Mouse (Mus musculus) right cerebral cortex, postnatal 14 days (tissue): ENCODE results near the gene D11Wsu47e.

ENCODE experiments used
- DNase-seq: peaks from one replicate; pipeline ENCODE4 v3.0.0; 2022

Gene D11Wsu47e

GRCm38 (mm10) chr11:113709272-113709671, 25.1 kb downstream of the D11Wsu47e start:
- no peak for DNase-seq

- no peak for DNase-seq
These were observed 25.6 kb downstream of the D11Wsu47e start, which contains the start of gene Cpsf4l for GRCm38 (mm10) chr11:113709731-113710256. Gene Cpsf4l, minus strand, starts transcription at chr11:113710017.

DNA sequence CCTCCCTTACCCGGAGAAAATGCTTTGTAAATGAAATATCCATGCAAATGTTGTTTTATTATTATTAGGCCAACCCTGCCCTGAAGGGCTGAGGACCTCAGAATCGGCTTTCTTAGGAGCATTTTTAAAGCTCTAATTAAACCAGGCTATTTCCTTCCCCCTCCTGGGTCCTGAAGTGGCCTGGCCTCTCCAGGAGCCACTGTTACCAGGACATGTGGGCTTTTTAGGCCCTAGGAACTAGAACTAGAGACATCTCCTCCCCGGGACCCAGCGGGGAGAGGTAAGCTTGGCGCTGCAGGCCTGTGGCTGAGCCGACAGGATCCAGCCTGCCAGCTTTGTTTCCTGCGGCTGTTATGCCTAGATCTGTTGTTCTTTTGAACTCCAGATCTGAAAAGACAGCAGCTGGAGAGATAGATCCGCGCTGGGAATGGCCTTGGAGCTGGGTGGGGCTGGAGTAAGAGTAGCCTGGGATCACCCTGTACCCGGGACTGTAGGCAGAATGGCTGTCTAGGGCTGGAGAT, 26.1 kb downstream of the D11Wsu47e start:
- no peak for DNase-seq

DNA sequence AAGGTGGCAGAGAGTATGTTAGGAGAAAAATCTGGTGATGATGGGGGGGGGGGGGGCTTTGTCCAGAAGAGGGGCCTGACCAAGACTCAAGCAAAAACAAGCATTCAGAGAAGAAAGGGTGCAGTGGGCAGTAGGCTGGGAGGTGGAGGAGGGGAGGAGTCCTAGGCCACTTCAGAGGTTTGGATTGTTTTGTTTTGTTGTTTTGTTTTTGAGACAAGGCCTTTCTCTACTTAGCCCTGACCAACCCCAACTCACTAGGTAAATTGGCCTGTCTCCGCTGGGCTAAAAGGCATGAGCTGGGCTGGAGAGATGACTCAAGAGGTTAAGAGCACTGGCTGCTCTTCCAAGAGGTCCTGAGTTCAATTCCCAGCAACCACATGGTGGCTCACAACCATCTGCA, 26.8 kb downstream of the D11Wsu47e start:
- no peak for DNase-seq

- no peak for DNase-seq
These were observed 31.0 kb downstream of the D11Wsu47e start for GRCm38 (mm10) chr11:113715078-113715674.

- no peak for DNase-seq
These were observed 31.9 kb downstream of the D11Wsu47e start for GRCm38 (mm10) chr11:113716132-113716531.

- no peak for DNase-seq
These were observed 33.7 kb downstream of the D11Wsu47e start for GRCm38 (mm10) chr11:113717767-113718424.

DNA sequence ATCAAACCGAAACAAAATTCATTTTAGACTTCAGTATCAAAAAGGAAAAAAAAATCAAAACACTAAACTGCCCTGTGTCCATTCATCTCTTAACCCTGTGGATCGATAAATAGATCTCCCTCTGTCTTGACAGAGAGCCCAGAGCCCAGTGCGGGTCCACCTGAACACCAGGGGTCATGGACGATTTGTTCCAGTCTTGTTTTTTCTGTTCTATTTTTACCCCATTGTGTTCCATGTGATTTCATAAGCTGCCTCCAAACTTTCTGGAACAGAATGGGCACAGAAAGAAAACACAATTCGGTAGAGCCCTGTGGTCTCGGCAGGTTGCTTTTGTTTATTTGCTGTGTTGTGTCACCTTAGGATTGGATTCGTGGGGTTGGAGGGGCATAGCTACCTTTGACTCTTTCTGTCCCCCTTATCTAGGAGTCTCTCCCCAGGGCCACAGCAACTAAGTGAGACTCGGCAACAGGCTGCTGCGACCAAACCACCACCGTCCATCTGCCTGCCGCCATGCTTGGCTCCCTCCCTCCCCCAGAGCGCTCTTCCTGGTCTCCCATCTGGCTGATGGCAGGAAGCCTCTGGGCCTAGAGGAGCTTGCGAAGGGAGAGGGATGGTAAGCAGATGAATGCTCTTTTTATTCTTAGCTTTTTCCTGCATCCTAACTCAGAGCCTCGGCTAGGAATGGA, 38.3 kb downstream of the D11Wsu47e start:
- no peak for DNase-seq

- DNase-seq: no peak
These were observed 41.2 kb downstream of the D11Wsu47e start for GRCm38 (mm10) chr11:113725235-113726048.

DNA sequence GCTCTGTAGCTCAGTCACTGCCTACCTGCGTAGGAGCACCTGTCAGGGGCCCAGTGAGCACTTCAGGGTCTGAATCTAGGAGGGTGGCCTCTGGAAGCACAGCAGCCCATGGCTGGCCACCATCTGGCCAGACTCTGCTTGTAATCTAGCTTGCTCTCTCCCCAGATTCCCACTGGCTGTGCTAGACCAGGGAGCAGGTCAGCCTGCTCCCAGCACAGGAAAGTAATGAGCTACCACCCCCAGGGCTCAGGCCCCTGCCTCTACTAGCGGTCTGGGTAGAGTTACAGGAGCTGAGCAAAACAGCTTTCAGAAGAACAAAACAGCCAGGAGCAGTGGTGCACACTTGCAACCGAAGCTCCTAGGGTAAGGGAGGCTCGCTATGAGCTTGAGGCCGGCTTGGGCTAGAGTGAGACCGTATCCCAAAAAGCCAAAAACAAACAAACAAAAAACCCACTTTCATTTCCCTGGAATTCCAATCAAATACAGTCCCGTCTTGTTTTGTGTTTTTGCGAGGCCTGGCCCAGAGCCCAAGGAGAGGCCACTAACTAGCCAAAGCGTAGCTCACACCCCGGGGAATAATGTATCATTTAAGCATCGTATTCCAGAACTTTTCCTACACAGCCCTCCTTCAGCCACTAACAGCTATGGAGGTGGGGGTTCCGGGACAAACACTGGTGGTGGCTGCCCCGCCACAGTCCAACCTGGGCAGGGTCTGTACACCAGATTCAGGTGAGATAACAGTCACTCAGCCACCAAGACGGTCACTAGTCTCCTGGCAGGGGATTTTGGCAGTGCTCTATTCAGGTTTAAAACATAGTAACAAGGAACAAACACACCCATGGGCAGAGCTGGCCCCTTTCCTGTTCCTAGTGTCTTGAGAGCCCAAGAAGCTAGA, 43.0 kb downstream of the D11Wsu47e start:
- DNase-seq: no peak

- no peak for DNase-seq
These were observed 43.8 kb downstream of the D11Wsu47e start for GRCm38 (mm10) chr11:113727992-113728391.

GRCm38 (mm10) chr11:113729239-113729638, 45.0 kb downstream of the D11Wsu47e start:
- DNase-seq: no peak

GRCm38 (mm10) chr11:113729917-113730316, 45.7 kb downstream of the D11Wsu47e start:
- DNase-seq: no peak

- DNase-seq: no peak
These were observed 46.7 kb downstream of the D11Wsu47e start for GRCm38 (mm10) chr11:113730879-113731278.

DNA sequence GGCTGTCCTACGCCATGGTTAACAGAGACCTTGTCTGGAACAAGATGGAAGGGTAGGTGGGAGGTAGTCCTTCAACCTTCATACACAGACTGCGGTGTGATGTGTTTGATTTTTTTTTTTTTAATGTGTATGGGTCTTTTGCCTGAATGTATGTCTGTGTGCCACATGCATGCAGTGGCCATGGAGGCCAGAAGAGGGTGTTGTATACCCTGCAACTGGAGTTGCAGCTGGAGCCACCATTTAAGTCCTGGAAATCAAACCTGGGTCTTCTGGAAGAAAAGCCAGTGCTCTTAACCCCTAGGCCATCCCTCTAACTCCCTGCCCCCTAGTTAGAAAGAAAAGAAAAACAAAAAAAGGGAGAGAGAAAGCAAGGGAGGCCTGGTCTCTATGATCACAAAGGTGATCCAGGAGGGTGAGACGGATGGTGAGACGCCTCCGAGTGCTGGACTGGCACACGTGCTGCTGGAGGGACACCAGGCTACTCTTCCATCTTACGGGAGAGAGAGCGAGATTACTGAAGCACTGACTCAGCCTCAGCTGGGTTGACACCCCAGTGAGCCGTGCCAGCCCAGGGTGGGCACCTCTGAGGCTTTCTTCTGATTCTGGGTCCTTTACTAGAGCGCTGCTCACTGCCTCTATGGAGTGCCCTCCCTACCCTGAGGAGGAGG, 47.9 kb downstream of the D11Wsu47e start:
- no peak for DNase-seq

GRCm38 (mm10) chr11:113733631-113734364, 49.6 kb downstream of the D11Wsu47e start:
- DNase-seq: no peak

DNA sequence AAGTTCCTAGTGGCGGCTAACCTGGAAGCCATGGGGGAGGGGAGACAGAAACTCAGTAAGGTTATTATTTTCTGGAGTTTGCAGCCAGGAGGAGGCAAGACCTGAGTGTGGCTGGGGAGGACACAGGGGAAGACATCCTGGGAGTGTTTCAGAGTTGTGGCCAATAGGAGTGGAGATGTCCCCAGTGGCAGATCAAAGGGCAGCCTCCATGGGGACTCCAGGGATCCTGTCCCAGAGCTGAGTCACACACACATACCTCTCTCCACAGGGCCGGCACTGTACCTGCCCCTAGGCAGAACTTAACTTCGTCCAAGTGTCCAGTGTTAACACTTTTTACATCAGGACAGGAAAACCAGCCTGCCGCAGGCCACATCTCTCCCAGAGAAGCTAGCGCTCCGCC, 50.9 kb downstream of the D11Wsu47e start:
- no peak for DNase-seq

GRCm38 (mm10) chr11:113736848-113737552, 52.8 kb downstream of the D11Wsu47e start:
- DNase-seq: no peak

GRCm38 (mm10) chr11:113737553-113737854, 53.3 kb downstream of the D11Wsu47e start:
- no peak for DNase-seq

GRCm38 (mm10) chr11:113737912-113738311, 53.7 kb downstream of the D11Wsu47e start:
- no peak for DNase-seq
